Mouse (Mus musculus): ENCODE data around the gene Cd38. TPM values are rescaled to one million over a fixed set of nuclear protein-coding genes. Genes with fewer than 3 reads are reported as not detected.
A peak's percentile ranks its signal among the peaks of the same experiment; 100 is the strongest.

Gene Cd38
- polyA plus RNA-seq, 1 experiment from 2014 or later: 1.9 TPM

DNA sequence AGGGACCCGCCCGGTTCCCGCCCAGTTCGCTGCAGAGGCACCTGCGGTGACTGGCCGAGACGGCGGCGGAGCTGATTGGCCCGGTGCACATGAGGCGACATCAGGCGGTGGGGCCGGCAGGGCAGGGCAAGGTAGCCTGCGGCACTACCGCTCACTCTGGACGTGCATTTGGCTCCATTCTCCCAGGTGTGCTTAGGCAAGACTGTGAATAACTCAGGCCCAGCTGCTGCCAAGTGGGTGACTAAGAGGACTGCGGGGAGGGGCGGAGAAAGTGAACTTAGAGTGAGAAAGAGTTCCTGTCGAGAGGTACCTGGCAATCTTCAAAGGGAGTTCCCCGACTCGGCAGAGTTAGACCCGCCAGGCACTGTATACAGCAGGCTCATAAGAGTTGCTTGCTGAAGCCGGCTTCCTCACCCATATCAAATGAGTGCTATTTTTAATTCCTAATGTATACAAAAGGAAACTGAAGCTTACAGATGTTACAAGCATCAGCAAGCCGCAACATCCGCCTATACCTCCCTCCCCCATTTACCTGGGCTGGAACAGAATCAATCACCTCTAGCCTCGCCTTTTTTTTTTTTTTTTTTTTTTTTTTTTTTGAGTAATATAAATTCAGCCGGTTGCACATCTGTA, 79.9 kb downstream of the Cd38 start:
- H3K27ac ChIP-seq (ENCODE audit: low read length): no peak overlapping the region
- H3K4me1 ChIP-seq (ENCODE audit: control insufficient read depth, insufficient read depth, low read length): peaks cover 18% of the 10 kb centered on the region
- H3K4me3 ChIP-seq (ENCODE audit: low read depth, low read length): peak overlapping the region; percentile 39
- no peaks in the 10 kb centered on the region for H3K9me3 ChIP-seq (replicated peaks; ENCODE audit: control insufficient read depth, low read length, poor library complexity, severe bottlenecking)
- peak overlapping the region; percentile 45; the same call in 1 of the 2 replicates for H3K9ac ChIP-seq (ENCODE audit: low read depth, low read length)
- 2% methylated on average over 27 of the region's 27 CpGs for WGBS
- peak overlapping the region; percentile 86 for H3K4me2 ChIP-seq (ENCODE audit: low read length)
- H3K36me3 ChIP-seq (ENCODE audit: control insufficient read depth, insufficient read depth, low read length): no peaks in the 10 kb centered on the region
- H3K27me3 ChIP-seq (ENCODE audit: control insufficient read depth, insufficient read depth, low read depth, low read length): no peaks in the 10 kb centered on the region
- ATAC-seq: peak; percentile 89

DNA sequence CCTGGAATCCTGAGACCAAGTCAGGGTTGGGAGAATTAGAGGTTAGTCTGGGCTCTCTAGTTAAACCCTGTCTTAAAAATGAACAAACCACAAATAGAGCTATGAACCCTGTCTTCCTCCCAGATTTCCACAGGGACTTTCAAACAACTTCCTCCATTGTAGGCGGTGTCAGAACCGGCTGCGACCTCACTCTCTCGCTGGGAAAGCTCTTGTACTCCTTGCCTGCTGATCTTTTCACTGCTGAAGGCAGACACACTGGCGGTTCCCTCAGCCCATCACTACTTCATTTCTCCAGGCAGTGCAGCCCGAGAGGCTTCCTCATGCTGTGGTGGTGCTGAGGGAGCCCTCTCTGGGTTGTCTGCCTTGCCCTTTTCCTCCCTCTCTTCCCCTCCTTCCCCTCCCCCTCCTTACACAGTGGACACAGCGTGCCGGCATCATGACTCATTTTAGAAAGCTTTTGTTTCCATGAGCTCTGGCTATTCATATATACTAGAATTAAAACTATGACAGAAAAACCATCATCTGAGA, 80.5 kb downstream of the Cd38 start:
- H3K9me3 ChIP-seq (replicated peaks; ENCODE audit: control insufficient read depth, low read length, poor library complexity, severe bottlenecking): no peaks in the 10 kb centered on the region
- no peaks in the 10 kb centered on the region for H3K27me3 ChIP-seq (ENCODE audit: control insufficient read depth, insufficient read depth, low read depth, low read length)
- no peaks in the 10 kb centered on the region for H3K36me3 ChIP-seq (ENCODE audit: control insufficient read depth, insufficient read depth, low read length)
- 2% methylated on average over 8 of the region's 8 CpGs for WGBS
- peak overlapping the region; percentile 17; the same call in 1 of the 2 replicates for H3K9ac ChIP-seq (ENCODE audit: low read depth, low read length)
- H3K27ac ChIP-seq (ENCODE audit: low read length): no peak overlapping the region
- peak; percentile 50 for ATAC-seq
- no peak overlapping the region for H3K4me3 ChIP-seq (ENCODE audit: low read depth, low read length)
- peak overlapping the region; percentile 86 for H3K4me2 ChIP-seq (ENCODE audit: low read length)
- H3K4me1 ChIP-seq (ENCODE audit: control insufficient read depth, insufficient read depth, low read length): peaks cover 18% of the 10 kb centered on the region

DNA sequence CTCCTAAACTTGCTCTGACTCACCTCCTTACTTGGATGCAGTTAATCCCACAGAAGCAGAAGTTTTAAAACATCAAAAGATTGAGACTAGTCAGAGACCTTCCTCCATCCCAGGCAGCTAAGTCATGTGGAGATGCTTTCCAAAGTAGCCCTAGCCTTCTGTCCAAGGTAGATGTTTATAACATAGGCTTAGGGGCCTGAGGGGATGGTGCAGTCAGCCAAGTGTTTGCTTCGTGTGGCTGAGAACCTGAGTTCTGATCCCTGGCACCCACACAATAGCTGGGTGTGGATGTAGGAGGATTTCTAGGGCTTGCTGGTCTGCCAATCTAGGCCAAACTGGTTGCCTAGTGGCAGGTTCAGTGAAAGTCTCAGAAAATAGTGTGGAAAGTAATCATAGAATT, 84.9 kb downstream of the Cd38 start:
- H3K36me3 ChIP-seq (ENCODE audit: control insufficient read depth, insufficient read depth, low read length): no peaks in the 10 kb centered on the region
- no peak overlapping the region for H3K4me3 ChIP-seq (ENCODE audit: low read depth, low read length)
- no peak for ATAC-seq
- H3K4me1 ChIP-seq (ENCODE audit: control insufficient read depth, insufficient read depth, low read length): peaks cover 7% of the 10 kb centered on the region
- H3K27me3 ChIP-seq (ENCODE audit: control insufficient read depth, insufficient read depth, low read depth, low read length): no peaks in the 10 kb centered on the region
- H3K9me3 ChIP-seq (replicated peaks; ENCODE audit: control insufficient read depth, low read length, poor library complexity, severe bottlenecking): no peaks in the 10 kb centered on the region
- H3K27ac ChIP-seq (ENCODE audit: low read length): no peak overlapping the region
- H3K9ac ChIP-seq (ENCODE audit: low read depth, low read length): no peak overlapping the region
- H3K4me2 ChIP-seq (ENCODE audit: low read length): no peak overlapping the region
- WGBS: 69% methylated on average over 1 of the region's 1 CpGs

DNA sequence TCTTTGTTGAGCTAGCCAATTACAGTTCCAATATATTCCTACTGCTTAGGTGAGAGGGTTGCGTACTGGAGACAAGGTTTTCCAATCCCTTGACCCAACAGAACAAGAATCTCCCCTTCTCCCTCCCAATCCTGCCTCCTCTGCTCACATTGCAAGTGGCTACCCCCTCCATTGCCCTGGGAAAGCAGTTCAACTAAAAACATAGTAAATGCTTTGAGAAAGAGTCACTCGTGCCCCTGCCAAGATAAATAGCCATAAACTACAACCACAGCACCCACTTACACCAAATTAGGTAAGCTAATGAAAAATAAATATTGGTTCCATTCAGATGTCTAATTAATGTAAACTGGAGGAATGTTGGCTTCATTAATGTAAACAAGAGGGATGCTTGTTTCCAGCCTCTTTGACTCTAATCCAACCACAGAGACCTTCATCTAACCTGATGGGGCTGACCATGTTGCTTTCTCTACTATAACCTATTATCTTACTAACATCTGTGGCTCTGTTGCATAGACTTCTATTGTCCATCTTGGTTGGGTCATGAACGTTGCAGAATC, 91.6 kb downstream of the Cd38 start:
- 75% methylated on average over 2 of the region's 3 CpGs for WGBS

DNA sequence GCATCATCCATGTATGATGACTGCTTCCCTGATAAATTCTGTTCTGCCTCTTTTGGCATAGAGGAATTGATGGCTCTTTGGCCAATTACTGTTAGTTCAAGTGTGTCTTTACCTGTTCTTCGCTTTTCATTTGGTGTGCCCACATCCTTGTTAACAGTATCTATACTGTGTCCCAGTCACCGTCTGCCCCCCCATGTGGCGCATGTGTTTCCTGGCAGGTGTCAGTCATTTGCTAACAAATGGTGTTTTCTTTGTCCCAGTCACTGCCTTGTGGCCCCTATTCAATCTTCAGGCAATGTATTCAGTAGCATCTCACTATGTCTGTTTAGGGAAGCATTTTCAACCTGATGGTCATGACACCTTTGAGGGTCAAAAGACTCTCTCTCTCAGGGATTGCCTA, 92.7 kb downstream of the Cd38 start:
- H3K4me3 ChIP-seq (ENCODE audit: low read depth, low read length): no peak overlapping the region
- 92% methylated on average over 3 of the region's 3 CpGs for WGBS
- H3K9me3 ChIP-seq (replicated peaks; ENCODE audit: control insufficient read depth, low read length, poor library complexity, severe bottlenecking): no peaks in the 10 kb centered on the region
- no peak overlapping the region for H3K27ac ChIP-seq (ENCODE audit: low read length)
- no peaks in the 10 kb centered on the region for H3K36me3 ChIP-seq (ENCODE audit: control insufficient read depth, insufficient read depth, low read length)
- no peak overlapping the region for H3K4me2 ChIP-seq (ENCODE audit: low read length)
- no peaks in the 10 kb centered on the region for H3K27me3 ChIP-seq (ENCODE audit: control insufficient read depth, insufficient read depth, low read depth, low read length)
- H3K4me1 ChIP-seq (ENCODE audit: control insufficient read depth, insufficient read depth, low read length): no peaks in the 10 kb centered on the region
- H3K9ac ChIP-seq (ENCODE audit: low read depth, low read length): no peak overlapping the region
- no peak for ATAC-seq

More for the DNA sequence above, 91.6 kb downstream of the Cd38 start:
- no peaks in the 10 kb centered on the region for H3K27me3 ChIP-seq (ENCODE audit: control insufficient read depth, insufficient read depth, low read depth, low read length)
- no peak overlapping the region for H3K9ac ChIP-seq (ENCODE audit: low read depth, low read length)
- H3K36me3 ChIP-seq (ENCODE audit: control insufficient read depth, insufficient read depth, low read length): no peaks in the 10 kb centered on the region
- H3K4me1 ChIP-seq (ENCODE audit: control insufficient read depth, insufficient read depth, low read length): no peaks in the 10 kb centered on the region
- H3K4me2 ChIP-seq (ENCODE audit: low read length): no peak overlapping the region
- no peaks in the 10 kb centered on the region for H3K9me3 ChIP-seq (replicated peaks; ENCODE audit: control insufficient read depth, low read length, poor library complexity, severe bottlenecking)
- ATAC-seq: no peak
- H3K4me3 ChIP-seq (ENCODE audit: low read depth, low read length): no peak overlapping the region
- no peak overlapping the region for H3K27ac ChIP-seq (ENCODE audit: low read length)

Other genes starting within 250 kb of the Cd38 start
- gene Cc2d2a, start 206.2 kb upstream of the Cd38 start, polyA plus RNA-seq (2015; fragmentation: Nextera tagmentation; extraction: Ambion mirVana): 7.1 and 9.4 TPM in 2 replicates
- 0.06 TPM in 1 of 2 replicates, not detected in the other for gene Bst1, start 49.7 kb upstream of the Cd38 start, polyA plus RNA-seq (2015; fragmentation: Nextera tagmentation; extraction: Ambion mirVana)
- 84.5 and 85.1 TPM in 2 replicates for gene Fbxl5, start 46.9 kb upstream of the Cd38 start, polyA plus RNA-seq (2015; fragmentation: Nextera tagmentation; extraction: Ambion mirVana)
- gene Gm7879, start 44.6 kb downstream of the Cd38 start, polyA plus RNA-seq (2015; fragmentation: Nextera tagmentation; extraction: Ambion mirVana): 0.39 and 0.46 TPM in 2 replicates
- 8.4 and 9.8 TPM in 2 replicates for gene Fgfbp1, start 113.2 kb downstream of the Cd38 start, polyA plus RNA-seq (2015; fragmentation: Nextera tagmentation; extraction: Ambion mirVana)
- gene Prom1, start 233.5 kb downstream of the Cd38 start, polyA plus RNA-seq (2015; fragmentation: Nextera tagmentation; extraction: Ambion mirVana): 28.3 and 33.9 TPM in 2 replicates

Data from midbrain, embryonic 16.5 days (tissue).